Mouse (Mus musculus): ENCODE data around the gene Kcnma1. TPM values are rescaled to one million over a fixed set of nuclear protein-coding genes. Genes with fewer than 3 reads are reported as not detected.

Gene Kcnma1
- polyA plus RNA-seq, 1 experiment: 4.9 TPM

- no peak for TF ChIP-seq CTCF (IDR thresholded peaks at IDR 0.05; ENCODE audit: borderline replicate concordance, control insufficient read depth, extremely low read depth, insufficient read depth, low read length, poor library complexity)
- TF ChIP-seq POLR2A (IDR thresholded peaks at IDR 0.05; ENCODE audit: control insufficient read depth, extremely low read depth, insufficient read depth, low read length, poor library complexity): no peak
- 43% methylated on average over 4 of the region's 4 CpGs for WGBS
- Histone ChIP-seq H3K27me3 (ENCODE audit: control insufficient read depth, insufficient read depth, low read length) (no peaks in the 10 kb centered on the region), H3K4me1 (replicated peaks; ENCODE audit: control insufficient read depth, insufficient read depth, low read length) (no peaks in the 10 kb centered on the region; the same call in 1 of the 2 replicates), H3K27ac (ENCODE audit: control insufficient read depth, insufficient read depth, low read length) (no peak overlapping the region), H3K36me3 (ENCODE audit: control insufficient read depth, insufficient read depth, low read length) (no peaks in the 10 kb centered on the region), H3K4me3 (ENCODE audit: control insufficient read depth, insufficient read depth, low read length) (no peak overlapping the region)
- no peak for DNase-seq
Observed at GRCm38 (mm10) chr14:23429043-23429442, 585.2 kb downstream of the Kcnma1 start.

- Histone ChIP-seq H3K4me3 (ENCODE audit: control insufficient read depth, insufficient read depth, low read length) (no peak overlapping the region), H3K27ac (ENCODE audit: control insufficient read depth, insufficient read depth, low read length) (no peak overlapping the region), H3K4me1 (replicated peaks; ENCODE audit: control insufficient read depth, insufficient read depth, low read length) (no peaks in the 10 kb centered on the region), H3K27me3 (ENCODE audit: control insufficient read depth, insufficient read depth, low read length) (no peaks in the 10 kb centered on the region), H3K36me3 (ENCODE audit: control insufficient read depth, insufficient read depth, low read length) (no peaks in the 10 kb centered on the region)
- WGBS: 91% methylated on average over 12 of the region's 12 CpGs
- no peak for TF ChIP-seq CTCF (IDR thresholded peaks at IDR 0.05; ENCODE audit: borderline replicate concordance, control insufficient read depth, extremely low read depth, insufficient read depth, low read length, poor library complexity)
- TF ChIP-seq POLR2A (IDR thresholded peaks at IDR 0.05; ENCODE audit: control insufficient read depth, extremely low read depth, insufficient read depth, low read length, poor library complexity): no peak
- no peak for DNase-seq
Observed at GRCm38 (mm10) chr14:23422481-23423040, 591.7 kb downstream of the Kcnma1 start.

GRCm38 (mm10) chr14:23418955-23419354, 595.3 kb downstream of the Kcnma1 start:
- Histone ChIP-seq H3K27ac (ENCODE audit: control insufficient read depth, insufficient read depth, low read length) (no peak overlapping the region), H3K36me3 (ENCODE audit: control insufficient read depth, insufficient read depth, low read length) (no peaks in the 10 kb centered on the region), H3K27me3 (ENCODE audit: control insufficient read depth, insufficient read depth, low read length) (no peaks in the 10 kb centered on the region), H3K4me1 (replicated peaks; ENCODE audit: control insufficient read depth, insufficient read depth, low read length) (no peaks in the 10 kb centered on the region), H3K4me3 (ENCODE audit: control insufficient read depth, insufficient read depth, low read length) (no peak overlapping the region)
- TF ChIP-seq CTCF (IDR thresholded peaks at IDR 0.05; ENCODE audit: borderline replicate concordance, control insufficient read depth, extremely low read depth, insufficient read depth, low read length, poor library complexity) (no peak), POLR2A (IDR thresholded peaks at IDR 0.05; ENCODE audit: control insufficient read depth, extremely low read depth, insufficient read depth, low read length, poor library complexity) (no peak)
- WGBS: 68% methylated on average over 3 of the region's 3 CpGs
- no peak for DNase-seq

- Histone ChIP-seq H3K4me3 (ENCODE audit: control insufficient read depth, insufficient read depth, low read length) (no peak overlapping the region), H3K4me1 (replicated peaks; ENCODE audit: control insufficient read depth, insufficient read depth, low read length) (no peaks in the 10 kb centered on the region), H3K27me3 (ENCODE audit: control insufficient read depth, insufficient read depth, low read length) (no peaks in the 10 kb centered on the region), H3K36me3 (ENCODE audit: control insufficient read depth, insufficient read depth, low read length) (no peaks in the 10 kb centered on the region), H3K27ac (ENCODE audit: control insufficient read depth, insufficient read depth, low read length) (no peak overlapping the region)
- TF ChIP-seq POLR2A (IDR thresholded peaks at IDR 0.05; ENCODE audit: control insufficient read depth, extremely low read depth, insufficient read depth, low read length, poor library complexity): no peak
- TF ChIP-seq CTCF (IDR thresholded peaks at IDR 0.05; ENCODE audit: borderline replicate concordance, control insufficient read depth, extremely low read depth, insufficient read depth, low read length, poor library complexity): no peak
- DNase-seq: no peak
- WGBS: 95% methylated on average over 2 of the region's 2 CpGs
Observed at GRCm38 (mm10) chr14:23407051-23407450, 607.2 kb downstream of the Kcnma1 start.

- H3K27ac ChIP-seq (ENCODE audit: control insufficient read depth, insufficient read depth, low read length): no peak overlapping the region
- no peaks in the 10 kb centered on the region for H3K36me3 ChIP-seq (ENCODE audit: control insufficient read depth, insufficient read depth, low read length)
- peak; percentile 45 for DNase-seq
- no peaks in the 10 kb centered on the region for H3K4me1 ChIP-seq (replicated peaks; ENCODE audit: control insufficient read depth, insufficient read depth, low read length)
- H3K4me3 ChIP-seq (ENCODE audit: control insufficient read depth, insufficient read depth, low read length): no peak overlapping the region
- 26% methylated on average over 6 of the region's 6 CpGs for WGBS
- H3K27me3 ChIP-seq (ENCODE audit: control insufficient read depth, insufficient read depth, low read length): no peaks in the 10 kb centered on the region
- TF ChIP-seq CTCF (IDR thresholded peaks at IDR 0.05; ENCODE audit: borderline replicate concordance, control insufficient read depth, extremely low read depth, insufficient read depth, low read length, poor library complexity) (no peak), POLR2A (IDR thresholded peaks at IDR 0.05; ENCODE audit: control insufficient read depth, extremely low read depth, insufficient read depth, low read length, poor library complexity) (no peak)
Observed at GRCm38 (mm10) chr14:23400777-23401469, 613.4 kb downstream of the Kcnma1 start.

GRCm38 (mm10) chr14:23397642-23398041, 616.6 kb downstream of the Kcnma1 start:
- Histone ChIP-seq H3K27me3 (ENCODE audit: control insufficient read depth, insufficient read depth, low read length) (no peaks in the 10 kb centered on the region), H3K4me1 (replicated peaks; ENCODE audit: control insufficient read depth, insufficient read depth, low read length) (no peaks in the 10 kb centered on the region), H3K27ac (ENCODE audit: control insufficient read depth, insufficient read depth, low read length) (no peak overlapping the region), H3K36me3 (ENCODE audit: control insufficient read depth, insufficient read depth, low read length) (no peaks in the 10 kb centered on the region), H3K4me3 (ENCODE audit: control insufficient read depth, insufficient read depth, low read length) (no peak overlapping the region)
- DNase-seq: no peak
- TF ChIP-seq POLR2A (IDR thresholded peaks at IDR 0.05; ENCODE audit: control insufficient read depth, extremely low read depth, insufficient read depth, low read length, poor library complexity) (no peak), CTCF (IDR thresholded peaks at IDR 0.05; ENCODE audit: borderline replicate concordance, control insufficient read depth, extremely low read depth, insufficient read depth, low read length, poor library complexity) (no peak)
- 90% methylated on average over 1 of the region's 1 CpGs for WGBS
